Mouse (Mus musculus) right cerebral cortex, adult 2 months (tissue): ENCODE measurements at regions not wholly inside any gene's neighbourhood (a gene's known extent, or its start where the extent isn't known, plus 50 kb on each side); places are given as distances from the start of the nearest gene placed in this dataset.

Source experiments
- DNase-seq, 2 experiments: peaks; one replicate each; pipeline ENCODE4 v3.0.0; 2021 to 2022; ENCODE audit warnings: low spot score in 2 of 2

- no peak for DNase-seq
These were observed 270.0 kb upstream of the Nfe2l3 start for GRCm38 (mm10) chr6:51162208-51163082.

GRCm38 (mm10) chr6:51163266-51163665 is 269.2 kb upstream of the Nfe2l3 start:
- DNase-seq, result no peak

GRCm38 (mm10) chr6:51163882-51164281 is 268.6 kb upstream of the Nfe2l3 start:
- DNase-seq, result no peak

- DNase-seq, result no peak
These were observed 265.4 kb upstream of the Nfe2l3 start for GRCm38 (mm10) chr6:51167028-51167427.

GRCm38 (mm10) chr6:51168048-51168447 is 264.4 kb upstream of the Nfe2l3 start:
- peak; percentile 73 to 78 for DNase-seq

DNA sequence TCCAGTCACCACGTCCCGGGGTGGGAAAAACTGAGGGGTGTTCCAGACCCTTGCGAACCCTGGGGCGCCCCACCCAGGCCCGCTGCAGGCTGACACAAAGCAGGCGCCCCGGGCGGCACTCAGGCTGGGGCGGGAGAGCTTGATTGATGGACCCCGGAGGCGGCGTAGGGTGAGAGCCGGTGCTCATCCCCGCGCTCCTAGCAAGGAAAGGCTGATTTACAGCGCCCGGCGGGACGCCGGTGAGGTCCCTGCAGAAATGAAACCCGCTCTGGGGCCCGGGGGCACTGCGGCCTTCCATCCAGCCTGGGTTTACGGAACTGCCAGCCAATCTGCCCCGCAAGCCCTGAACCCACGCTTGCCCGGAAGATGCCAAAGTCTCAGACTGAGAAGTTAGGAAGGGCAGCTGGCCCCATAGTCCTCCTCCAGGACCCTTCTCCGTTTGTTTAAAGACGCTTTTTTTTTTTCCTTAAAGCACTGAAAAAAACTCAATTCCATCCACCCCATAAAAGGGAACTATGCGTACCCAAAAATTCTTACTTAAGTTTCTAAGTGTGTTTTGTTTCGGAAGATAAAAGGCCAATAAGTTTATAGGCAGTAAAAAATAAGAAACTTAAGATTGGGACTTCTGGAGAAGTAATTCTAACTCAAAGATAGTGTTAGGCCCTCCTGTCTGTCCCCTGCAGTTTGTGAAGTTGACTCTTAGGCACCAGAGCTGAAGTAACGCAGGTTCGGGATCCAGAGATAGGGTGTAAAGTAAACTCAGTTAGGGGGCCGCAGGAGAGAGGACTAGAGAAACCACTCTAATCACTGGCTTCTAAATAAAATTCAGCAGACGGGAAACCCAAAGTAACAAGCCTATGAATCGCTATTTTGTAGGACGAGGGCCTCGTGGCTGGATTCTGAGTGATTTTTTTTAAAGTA is 263.4 kb upstream of the Nfe2l3 start:
- no peak for DNase-seq

DNA sequence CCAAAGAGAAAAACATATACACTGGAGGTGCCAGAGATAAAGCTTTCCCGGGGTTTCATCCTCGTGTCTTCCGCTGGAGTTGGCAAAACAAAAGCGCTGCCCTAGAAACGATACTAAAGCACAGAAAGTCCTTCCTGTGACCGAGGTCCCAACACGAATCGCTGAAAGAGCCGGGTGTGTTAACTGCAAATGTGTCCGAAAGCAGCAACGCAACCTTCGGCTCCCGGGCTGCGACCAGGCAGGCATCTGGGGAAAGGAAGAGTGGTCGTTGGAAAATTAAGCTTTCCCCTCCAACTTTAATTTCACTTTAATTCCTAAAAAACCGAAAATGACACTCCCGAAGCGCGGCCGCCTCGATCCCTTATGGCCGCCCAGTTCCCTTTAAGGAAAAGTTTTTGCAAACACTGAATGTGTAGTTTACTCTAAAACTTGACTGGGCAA is 262.5 kb upstream of the Nfe2l3 start:
- DNase-seq, result no peak

GRCm38 (mm10) chr6:51170414-51170813 is 262.1 kb upstream of the Nfe2l3 start:
- DNase-seq, result peak in 1 of 2 experiments; percentile 31

GRCm38 (mm10) chr6:51170871-51171270 is 261.6 kb upstream of the Nfe2l3 start:
- DNase-seq, result no peak

GRCm38 (mm10) chr6:51171761-51172160 is 260.7 kb upstream of the Nfe2l3 start:
- peak in 1 of 2 experiments; percentile 25 for DNase-seq

DNA sequence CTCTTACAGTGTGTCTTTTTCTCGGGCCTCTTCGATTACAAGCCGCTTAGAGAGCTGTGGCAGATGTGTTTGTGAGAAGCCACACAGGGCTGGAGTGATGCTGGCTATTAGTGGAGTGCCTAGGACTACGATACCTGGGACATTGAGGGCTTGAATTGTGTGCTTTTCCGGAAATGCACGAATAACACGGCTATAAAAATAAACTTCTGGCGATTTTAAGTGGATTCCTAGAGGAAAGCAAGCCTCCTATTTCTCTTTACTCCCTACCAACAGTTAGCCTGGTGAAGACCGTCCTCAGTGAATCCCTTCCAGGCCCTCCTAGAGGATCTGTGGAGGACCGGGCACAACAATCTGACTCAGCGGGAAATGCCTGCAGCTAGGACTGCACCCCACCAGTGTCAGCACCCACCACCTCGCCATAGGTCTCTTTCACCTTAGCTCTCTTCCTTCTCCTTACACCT is 260.1 kb upstream of the Nfe2l3 start:
- DNase-seq, result no peak

DNA sequence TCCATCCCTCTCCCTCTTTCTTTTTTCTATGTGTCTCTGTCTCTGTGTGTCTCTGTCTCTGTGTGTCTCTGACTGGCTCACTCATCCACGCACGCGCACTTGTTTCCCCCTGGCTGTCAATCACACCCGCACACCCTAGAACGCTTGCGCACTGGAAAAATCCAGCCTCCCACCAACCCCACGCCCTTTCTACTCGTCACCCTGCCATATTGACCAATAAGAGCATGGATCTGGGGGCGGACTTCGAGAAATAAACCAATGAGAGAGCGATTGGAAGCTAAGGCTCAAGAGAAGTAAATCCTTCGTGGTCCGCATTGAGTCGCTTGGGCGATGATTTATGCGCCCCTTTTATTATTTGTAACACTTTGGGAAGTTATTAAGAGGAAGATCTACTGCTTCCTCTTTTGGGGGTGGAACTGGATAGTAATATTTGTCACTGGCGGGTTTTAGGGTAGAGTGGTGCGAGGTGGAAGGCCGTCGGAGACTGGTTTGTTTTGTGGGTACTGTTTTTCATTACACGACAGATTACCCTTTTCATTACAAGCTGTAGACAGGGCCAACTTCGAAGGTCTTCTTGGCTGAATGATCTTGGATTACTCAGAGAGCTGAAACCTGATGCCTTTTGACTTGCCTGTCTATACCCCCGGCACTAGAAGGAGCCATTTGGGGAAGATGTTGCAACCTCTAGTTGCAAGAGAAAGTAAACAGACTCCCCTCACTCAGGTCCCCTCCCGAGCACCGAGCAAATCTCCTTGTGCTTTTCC is 259.4 kb upstream of the Nfe2l3 start:
- peak in 1 of 2 experiments; percentile 22 for DNase-seq

GRCm38 (mm10) chr6:51173620-51174442 is 258.6 kb upstream of the Nfe2l3 start:
- DNase-seq, result no peak

- DNase-seq, result no peak
These were observed 257.9 kb upstream of the Nfe2l3 start for GRCm38 (mm10) chr6:51174443-51175021.

- no peak for DNase-seq
These were observed 256.6 kb upstream of the Nfe2l3 start for GRCm38 (mm10) chr6:51175616-51176590.

- DNase-seq, result no peak
These were observed 255.6 kb upstream of the Nfe2l3 start for GRCm38 (mm10) chr6:51176791-51177433.

- DNase-seq, result no peak
These were observed 254.8 kb upstream of the Nfe2l3 start for GRCm38 (mm10) chr6:51177701-51178060.

DNA sequence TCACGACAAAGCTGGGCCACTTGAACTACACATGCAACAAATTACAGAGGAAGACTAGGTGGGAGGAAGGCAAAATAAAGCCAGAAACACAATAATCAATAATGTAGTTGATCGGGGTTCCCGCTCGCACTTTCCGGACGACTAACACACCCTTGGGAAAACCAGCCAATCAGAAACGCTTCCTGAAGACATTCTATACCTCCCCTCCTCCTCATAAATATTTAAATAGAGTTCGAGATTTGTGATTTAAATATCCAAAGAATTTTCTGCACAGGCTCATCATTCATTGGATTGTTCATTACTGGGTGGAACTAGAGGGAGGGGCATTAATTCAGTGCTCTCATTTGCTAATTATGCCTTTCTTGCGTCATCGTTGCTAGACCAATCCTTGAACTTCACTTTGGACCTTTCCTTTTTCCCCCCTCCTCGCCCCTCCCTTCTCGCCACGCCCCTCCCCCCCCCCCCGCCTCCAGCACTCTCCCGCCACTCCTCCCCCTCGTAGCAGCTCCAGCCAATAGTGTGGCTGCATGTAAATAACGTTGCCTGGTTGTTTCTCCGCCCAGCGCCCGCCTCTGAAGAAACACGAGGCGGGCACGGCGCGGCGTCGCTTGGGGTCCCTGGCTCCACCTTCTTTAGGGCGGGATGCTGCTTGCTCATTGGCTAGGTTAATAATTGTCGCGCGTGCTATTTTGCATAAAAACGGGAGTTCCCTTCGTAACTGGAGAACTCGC is 254.2 kb upstream of the Nfe2l3 start:
- DNase-seq, result no peak
